Mouse (Mus musculus): ENCODE measurements around the gene Dop1a. TPM values are rescaled to one million over a fixed set of nuclear protein-coding genes. Genes with fewer than 3 reads are reported as not detected.

The Dop1a gene
- polyA plus RNA-seq, 1 experiment from 2014 or later = 4.9 TPM

- Histone ChIP-seq H3K4me1 (ENCODE audit: insufficient read depth) (no peaks in the 10 kb centered on the region), H3K9me3 (ENCODE audit: low read length) (no peaks in the 10 kb centered on the region), H3K4me2 (ENCODE audit: low read depth, low read length) (no peak overlapping the region), H3K27ac (ENCODE audit: low read depth) (no peak overlapping the region), H3K4me3 (ENCODE audit: low read depth, low read length) (no peak overlapping the region), H3K36me3 (replicated peaks; ENCODE audit: insufficient read depth, low read length) (peaks cover 1% of the 10 kb centered on the region; the same call in 1 of the 2 replicates), H3K27me3 (ENCODE audit: insufficient read depth, low read length) (no peaks in the 10 kb centered on the region), H3K9ac (replicated peaks) (no peak overlapping the region)
- no peak for DNase-seq
- no peak for ATAC-seq
- TF ChIP-seq CTCF (IDR thresholded peaks at IDR 0.05; ENCODE audit: low read depth) (no peak), EP300 (IDR thresholded peaks at IDR 0.05; ENCODE audit: low read depth) (no peak)
- 82% methylated on average over 1 of the region's 1 CpGs for WGBS (ENCODE audit: insufficient replicate concordance)
Measured at GRCm38 (mm10) chr9:86482236-86482635, 15.3 kb downstream of the Dop1a start.

GRCm38 (mm10) chr9:86491740-86492139 lies 24.8 kb downstream of the Dop1a start:
- Histone ChIP-seq H3K27ac (ENCODE audit: low read depth) (no peak overlapping the region), H3K4me3 (ENCODE audit: low read depth, low read length) (no peak overlapping the region), H3K4me1 (ENCODE audit: insufficient read depth) (no peaks in the 10 kb centered on the region), H3K27me3 (ENCODE audit: insufficient read depth, low read length) (no peaks in the 10 kb centered on the region), H3K4me2 (ENCODE audit: low read depth, low read length) (no peak overlapping the region), H3K9ac (replicated peaks) (no peak overlapping the region), H3K36me3 (replicated peaks; ENCODE audit: insufficient read depth, low read length) (peaks cover 15% of the 10 kb centered on the region), H3K9me3 (ENCODE audit: low read length) (no peaks in the 10 kb centered on the region)
- 91% methylated on average over 2 of the region's 2 CpGs for WGBS (ENCODE audit: insufficient replicate concordance)
- no peak for ATAC-seq
- no peak for TF ChIP-seq EP300 (IDR thresholded peaks at IDR 0.05; ENCODE audit: low read depth)
- no peak for DNase-seq

GRCm38 (mm10) chr9:86496261-86496660 lies 29.3 kb downstream of the Dop1a start:
- Histone ChIP-seq H3K4me3 (ENCODE audit: low read depth, low read length) (no peak overlapping the region), H3K36me3 (replicated peaks; ENCODE audit: insufficient read depth, low read length) (peaks cover 24% of the 10 kb centered on the region), H3K9me3 (ENCODE audit: low read length) (no peaks in the 10 kb centered on the region), H3K27me3 (ENCODE audit: insufficient read depth, low read length) (no peaks in the 10 kb centered on the region), H3K4me2 (ENCODE audit: low read depth, low read length) (no peak overlapping the region), H3K27ac (ENCODE audit: low read depth) (no peak overlapping the region), H3K4me1 (ENCODE audit: insufficient read depth) (no peaks in the 10 kb centered on the region), H3K9ac (replicated peaks) (no peak overlapping the region)
- no peak for TF ChIP-seq CTCF (IDR thresholded peaks at IDR 0.05; ENCODE audit: low read depth)
- TF ChIP-seq EP300 (IDR thresholded peaks at IDR 0.05; ENCODE audit: low read depth) = no peak
- DNase-seq (no peak), ATAC-seq (no peak)
- 84% methylated on average over 4 of the region's 4 CpGs for WGBS (ENCODE audit: insufficient replicate concordance)

- no peak overlapping the region for H3K4me3 ChIP-seq (ENCODE audit: low read depth, low read length)
- ATAC-seq (peak; percentile 36; the same call in 1 of the 2 replicates), DNase-seq (no peak)
- no peaks in the 10 kb centered on the region for H3K27me3 ChIP-seq (ENCODE audit: insufficient read depth, low read length)
- no peak overlapping the region for H3K9ac ChIP-seq (replicated peaks)
- H3K27ac ChIP-seq (ENCODE audit: low read depth) = no peak overlapping the region
- H3K9me3 ChIP-seq (ENCODE audit: low read length) = no peaks in the 10 kb centered on the region
- peaks cover 23% of the 10 kb centered on the region for H3K36me3 ChIP-seq (replicated peaks; ENCODE audit: insufficient read depth, low read length)
- no peaks in the 10 kb centered on the region for H3K4me1 ChIP-seq (ENCODE audit: insufficient read depth)
- peak; percentile 19; the same call in 1 of the 2 replicates for TF ChIP-seq EP300 (IDR thresholded peaks at IDR 0.05; ENCODE audit: low read depth)
- TF ChIP-seq CTCF (IDR thresholded peaks at IDR 0.05; ENCODE audit: low read depth) = no peak
- H3K4me2 ChIP-seq (ENCODE audit: low read depth, low read length) = no peak overlapping the region
- WGBS (ENCODE audit: insufficient replicate concordance) = 65% methylated on average over 3 of the region's 3 CpGs
Measured at GRCm38 (mm10) chr9:86499083-86499482, 32.1 kb downstream of the Dop1a start.

GRCm38 (mm10) chr9:86507437-86507836 lies 40.5 kb downstream of the Dop1a start:
- no peak for TF ChIP-seq CTCF (IDR thresholded peaks at IDR 0.05; ENCODE audit: low read depth)
- peak; percentile 13; the same call in 1 of the 2 replicates for TF ChIP-seq EP300 (IDR thresholded peaks at IDR 0.05; ENCODE audit: low read depth)
- no peak overlapping the region for H3K4me3 ChIP-seq (ENCODE audit: low read depth, low read length)
- no peak overlapping the region for H3K9ac ChIP-seq (replicated peaks)
- WGBS (ENCODE audit: insufficient replicate concordance) = 63% methylated on average over 4 of the region's 4 CpGs
- no peaks in the 10 kb centered on the region for H3K4me1 ChIP-seq (ENCODE audit: insufficient read depth)
- no peaks in the 10 kb centered on the region for H3K27me3 ChIP-seq (ENCODE audit: insufficient read depth, low read length)
- no peak for ATAC-seq
- H3K9me3 ChIP-seq (ENCODE audit: low read length) = no peaks in the 10 kb centered on the region
- no peak overlapping the region for H3K27ac ChIP-seq (ENCODE audit: low read depth)
- no peak overlapping the region for H3K4me2 ChIP-seq (ENCODE audit: low read depth, low read length)
- no peak for DNase-seq
- H3K36me3 ChIP-seq (replicated peaks; ENCODE audit: insufficient read depth, low read length) = peaks cover 27% of the 10 kb centered on the region

GRCm38 (mm10) chr9:86513733-86514132 lies 46.8 kb downstream of the Dop1a start:
- H3K9ac ChIP-seq (replicated peaks) = no peak overlapping the region
- no peak for DNase-seq
- no peak for TF ChIP-seq EP300 (IDR thresholded peaks at IDR 0.05; ENCODE audit: low read depth)
- TF ChIP-seq CTCF (IDR thresholded peaks at IDR 0.05; ENCODE audit: low read depth) = no peak
- ATAC-seq = no peak
- H3K4me3 ChIP-seq (ENCODE audit: low read depth, low read length) = no peak overlapping the region
- no peaks in the 10 kb centered on the region for H3K9me3 ChIP-seq (ENCODE audit: low read length)
- no peaks in the 10 kb centered on the region for H3K27me3 ChIP-seq (ENCODE audit: insufficient read depth, low read length)
- H3K4me2 ChIP-seq (ENCODE audit: low read depth, low read length) = no peak overlapping the region
- H3K36me3 ChIP-seq (replicated peaks; ENCODE audit: insufficient read depth, low read length) = peaks cover 45% of the 10 kb centered on the region
- H3K27ac ChIP-seq (ENCODE audit: low read depth) = no peak overlapping the region
- no peaks in the 10 kb centered on the region for H3K4me1 ChIP-seq (ENCODE audit: insufficient read depth)
- 86% methylated on average over 5 of the region's 5 CpGs for WGBS (ENCODE audit: insufficient replicate concordance)

GRCm38 (mm10) chr9:86514390-86514789 lies 47.4 kb downstream of the Dop1a start:
- 73% methylated on average over 3 of the region's 3 CpGs for WGBS (ENCODE audit: insufficient replicate concordance)
- H3K9ac ChIP-seq (replicated peaks) = no peak overlapping the region

More at GRCm38 (mm10) chr9:86514390-86514789, 47.4 kb downstream of the Dop1a start:
- Histone ChIP-seq H3K36me3 (replicated peaks; ENCODE audit: insufficient read depth, low read length) (peaks cover 46% of the 10 kb centered on the region), H3K4me3 (ENCODE audit: low read depth, low read length) (no peak overlapping the region), H3K27ac (ENCODE audit: low read depth) (no peak overlapping the region), H3K4me2 (ENCODE audit: low read depth, low read length) (no peak overlapping the region), H3K4me1 (ENCODE audit: insufficient read depth) (no peaks in the 10 kb centered on the region), H3K9me3 (ENCODE audit: low read length) (no peaks in the 10 kb centered on the region), H3K27me3 (ENCODE audit: insufficient read depth, low read length) (no peaks in the 10 kb centered on the region)
- ATAC-seq = no peak
- TF ChIP-seq EP300 (IDR thresholded peaks at IDR 0.05; ENCODE audit: low read depth) (no peak), CTCF (IDR thresholded peaks at IDR 0.05; ENCODE audit: low read depth) (no peak)
- no peak for DNase-seq
